Mouse (Mus musculus) liver, embryonic 11.5 days (tissue): Measurements from ENCODE around the gene Acsl1. TPM values are rescaled to one million over a fixed set of nuclear protein-coding genes. Genes with fewer than 3 reads are reported as not detected.

Source experiments
- ATAC-seq: fragments of 200-750 bp; cut with Nextera tagmentation; replicated peaks from 2 replicates; pipeline ENCODE4 v1.8.0; 2017; ENCODE audit warnings: moderate number of reproducible peaks, mild to moderate bottlenecking, moderate TSS enrichment, moderate library complexity; ENCODE audit not compliant: low FRiP score
- DNase-seq: peaks from one replicate; pipeline ENCODE4 v3.0.0-alpha.2; 2017; ENCODE audit warnings: low spot score
- H3K27ac ChIP-seq: fragments of 300-500 bp; sonication (generic); 2 replicates; pipeline ENCODE4 v1.5.1; 2014; ENCODE audit warnings: mild to moderate bottlenecking, low read depth, low read length, control low read depth
- H3K27me3 ChIP-seq: fragments of 300-500 bp; sonication (generic); replicated peaks from 2 replicates; pipeline ENCODE4 v1.6.1; 2014; ENCODE audit warnings: low read length, mixed read lengths; ENCODE audit not compliant: control insufficient read depth, insufficient read depth
- H3K36me3 ChIP-seq: fragments of 300-500 bp; sonication (generic); 2 replicates; pipeline ENCODE4 v1.6.1; 2014; ENCODE audit warnings: mild to moderate bottlenecking, low read length, moderate library complexity, mixed read lengths; ENCODE audit not compliant: control insufficient read depth, insufficient read depth
- H3K4me1 ChIP-seq: fragments of 300-500 bp; sonication (generic); replicated peaks from 2 replicates; pipeline ENCODE4 v1.6.1; 2014; ENCODE audit warnings: low read length, mixed read lengths; ENCODE audit not compliant: control insufficient read depth, insufficient read depth
- H3K4me2 ChIP-seq: fragments of 300-500 bp; sonication (generic); 2 replicates; pipeline ENCODE4 v1.6.1; 2014; ENCODE audit warnings: mild to moderate bottlenecking, control low read depth, moderate library complexity
- H3K4me3 ChIP-seq: fragments of 300-500 bp; sonication (generic); 2 replicates; pipeline ENCODE4 v1.5.1; 2014; ENCODE audit warnings: low read depth, low read length, control low read depth
- H3K9ac ChIP-seq: fragments of 300-500 bp; sonication (generic); 2 replicates; pipeline ENCODE4 v1.6.1; 2014; ENCODE audit warnings: low read depth, low read length, control low read depth
- H3K9me3 ChIP-seq: fragments of 300-500 bp; sonication (generic); 2 replicates; pipeline ENCODE4 v1.6.1; 2016; ENCODE audit warnings: low read length, inconsistent platforms, mixed read lengths; ENCODE audit not compliant: control insufficient read depth
- WGBS: fragments of 180-500 bp; shearing (Covaris S2); extraction: QIAGEN DNeasy Blood & Tissue Kit; methylation state at CpG from one replicate; pipeline ENCODE4 v1.1.7; 2014; 5-methylcytosine and 5-hydroxymethylcytosine counted together
- polyA plus RNA-seq: library from polyadenylated mRNA; unstranded; fragments of >200 nt; fragmentation: Nextera tagmentation; extraction: Ambion mirVana; gene quantifications from 2 replicates; pipeline ENCODE4 v1.2.1, GENCODE M21; 2014

The Acsl1 gene
- polyA plus RNA-seq, 1 experiment from 2014 or later, result 47.3 TPM

GRCm38 (mm10) chr8:46490821-46491220 lies 20.0 kb downstream of the Acsl1 start:
- H3K27ac ChIP-seq, result no peak overlapping the region
- peak; percentile 57; the same call in 1 of the 2 replicates for ATAC-seq
- H3K4me2 ChIP-seq, result peak overlapping the region; percentile 26
- H3K4me1 ChIP-seq, result peaks cover 14% of the 10 kb centered on the region
- no peaks in the 10 kb centered on the region for H3K9me3 ChIP-seq
- H3K27me3 ChIP-seq, result no peaks in the 10 kb centered on the region
- no peak for DNase-seq
- H3K36me3 ChIP-seq, result no peaks in the 10 kb centered on the region
- 73% methylated on average over 6 of the region's 6 CpGs for WGBS
- H3K4me3 ChIP-seq, result no peak overlapping the region
- H3K9ac ChIP-seq, result 0 out of 2 replicates have a peak overlapping the region, but pooled peaks have one; percentile 22

- Histone ChIP-seq H3K27me3 (no peaks in the 10 kb centered on the region), H3K9me3 (no peaks in the 10 kb centered on the region), H3K9ac (no peak overlapping the region), H3K4me3 (no peak overlapping the region), H3K4me2 (no peak overlapping the region), H3K4me1 (peaks cover 23% of the 10 kb centered on the region), H3K36me3 (no peaks in the 10 kb centered on the region), H3K27ac (no peak overlapping the region)
- ATAC-seq, result no peak
- 82% methylated on average over 11 of the region's 11 CpGs for WGBS
- no peak for DNase-seq
These were observed 22.8 kb downstream of the Acsl1 start for GRCm38 (mm10) chr8:46493495-46494170.

GRCm38 (mm10) chr8:46496852-46497251 lies 26.0 kb downstream of the Acsl1 start:
- H3K4me1 ChIP-seq, result peaks cover 35% of the 10 kb centered on the region
- H3K9ac ChIP-seq, result no peak overlapping the region
- H3K9me3 ChIP-seq, result no peaks in the 10 kb centered on the region
- no peaks in the 10 kb centered on the region for H3K27me3 ChIP-seq
- WGBS, result 59% methylated on average over 6 of the region's 6 CpGs
- H3K36me3 ChIP-seq, result no peaks in the 10 kb centered on the region
- no peak overlapping the region for H3K4me3 ChIP-seq
- H3K4me2 ChIP-seq, result no peak overlapping the region
- peak; percentile 40 for ATAC-seq
- no peak for DNase-seq
- H3K27ac ChIP-seq, result no peak overlapping the region

- H3K9me3 ChIP-seq, result no peaks in the 10 kb centered on the region
- 49% methylated on average over 15 of the region's 15 CpGs for WGBS
- peaks cover 37% of the 10 kb centered on the region for H3K4me1 ChIP-seq
- ATAC-seq (no peak), DNase-seq (no peak)
- no peaks in the 10 kb centered on the region for H3K27me3 ChIP-seq
- H3K36me3 ChIP-seq, result no peaks in the 10 kb centered on the region
- peak overlapping the region; percentile 5; the same call in 1 of the 2 replicates for H3K4me2 ChIP-seq
- no peak overlapping the region for H3K4me3 ChIP-seq
- H3K27ac ChIP-seq, result no peak overlapping the region
- H3K9ac ChIP-seq, result no peak overlapping the region; the same call in 1 of the 2 replicates
These were observed 26.6 kb downstream of the Acsl1 start for GRCm38 (mm10) chr8:46497314-46498011.

GRCm38 (mm10) chr8:46499376-46500061 lies 28.7 kb downstream of the Acsl1 start:
- H3K4me1 ChIP-seq, result peaks cover 45% of the 10 kb centered on the region
- DNase-seq, result no peak
- H3K27ac ChIP-seq, result peak overlapping the region; percentile 65
- no peaks in the 10 kb centered on the region for H3K9me3 ChIP-seq
- no peaks in the 10 kb centered on the region for H3K36me3 ChIP-seq
- peak overlapping the region; percentile 11; the same call in 1 of the 2 replicates for H3K4me3 ChIP-seq
- peak; percentile 43 for ATAC-seq
- H3K27me3 ChIP-seq, result no peaks in the 10 kb centered on the region
- H3K4me2 ChIP-seq, result peak overlapping the region; percentile 49
- 35% methylated on average over 19 of the region's 19 CpGs for WGBS
- H3K9ac ChIP-seq, result peak overlapping the region; percentile 32; the same call in 1 of the 2 replicates

- ATAC-seq (no peak), DNase-seq (no peak)
- WGBS, result 39% methylated on average over 19 of the region's 19 CpGs
- Histone ChIP-seq H3K4me3 (peak overlapping the region; percentile 23; the same call in 1 of the 2 replicates), H3K27me3 (no peaks in the 10 kb centered on the region), H3K27ac (no peak overlapping the region), H3K4me2 (peak overlapping the region; percentile 34), H3K9ac (peak overlapping the region; percentile 25; the same call in 1 of the 2 replicates), H3K9me3 (no peaks in the 10 kb centered on the region), H3K4me1 (peaks cover 34% of the 10 kb centered on the region), H3K36me3 (peaks cover 5% of the 10 kb centered on the region; the same call in 1 of the 2 replicates)
These were observed 31.7 kb downstream of the Acsl1 start for GRCm38 (mm10) chr8:46502333-46503071.

GRCm38 (mm10) chr8:46503072-46503695 lies 32.3 kb downstream of the Acsl1 start:
- H3K4me2 ChIP-seq, result peak overlapping the region; percentile 34
- H3K4me1 ChIP-seq, result peaks cover 34% of the 10 kb centered on the region
- H3K27me3 ChIP-seq, result no peaks in the 10 kb centered on the region
- ATAC-seq, result no peak
- no peak for DNase-seq
- H3K9me3 ChIP-seq, result no peaks in the 10 kb centered on the region
- peaks cover 5% of the 10 kb centered on the region; the same call in 1 of the 2 replicates for H3K36me3 ChIP-seq
- H3K9ac ChIP-seq, result no peak overlapping the region
- peak overlapping the region; percentile 29; the same call in 1 of the 2 replicates for H3K27ac ChIP-seq
- WGBS, result 83% methylated on average over 12 of the region's 12 CpGs
- H3K4me3 ChIP-seq, result no peak overlapping the region
